Mouse (Mus musculus): ENCODE results near the gene Otub2. TPM values are rescaled to one million over a fixed set of nuclear protein-coding genes. Genes with fewer than 3 reads are reported as not detected.
A peak's percentile ranks its signal among the peaks of the same experiment; 100 is the strongest.
"Not testable (repeated sequence)": the region's sequence is repeated elsewhere in the genome, so short reads cannot be mapped to it uniquely, and the experiment has no call there.

The Otub2 gene
- polyA plus RNA-seq, 1 experiment from 2014 or later, result 16.9 TPM

DNA sequence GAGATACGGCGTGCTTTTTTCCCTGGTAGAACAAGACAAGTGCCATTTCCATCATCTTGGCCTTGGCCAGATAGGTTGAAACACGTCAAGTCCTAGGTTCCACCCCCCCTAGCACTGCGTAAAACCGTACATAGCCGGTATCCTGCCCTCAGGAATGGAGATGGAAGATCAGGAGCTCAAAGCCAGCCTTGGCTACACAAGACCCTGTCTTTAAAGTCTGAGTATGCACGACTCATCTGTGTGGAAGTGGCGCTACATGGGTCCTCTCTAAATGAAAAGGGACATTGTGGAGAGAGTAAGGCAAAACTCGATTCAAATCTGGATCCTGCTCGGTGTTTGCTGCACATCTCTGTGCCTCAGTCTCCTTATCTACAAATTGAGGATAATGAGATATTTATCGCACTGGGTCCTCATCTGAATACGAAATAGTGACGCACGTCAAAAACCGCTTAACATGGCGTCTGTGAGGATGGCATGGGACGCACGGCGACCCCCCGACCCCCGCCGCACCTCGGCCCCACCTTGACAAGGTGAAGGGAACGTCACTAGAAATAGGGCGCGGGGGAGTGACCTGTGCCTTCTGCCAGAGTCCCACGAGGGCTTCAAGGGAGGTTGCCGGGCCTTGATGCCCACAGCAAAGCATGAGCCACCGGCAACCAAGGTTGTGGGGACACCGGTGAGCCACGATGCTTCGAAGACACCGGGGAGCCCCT lies 36.7 kb downstream of the Otub2 start:
- Histone ChIP-seq H3K4me2 (replicated peaks) (peak overlapping the region; percentile 78), H3K27ac (no peak overlapping the region), H3K4me1 (peaks cover 28% of the 10 kb centered on the region), H3K36me3 (peaks cover 13% of the 10 kb centered on the region), H3K27me3 (no peaks in the 10 kb centered on the region), H3K9me3 (replicated peaks) (no peaks in the 10 kb centered on the region), H3K4me3 (peak overlapping the region; percentile 95), H3K9ac (peak overlapping the region; percentile 88)
- ATAC-seq (ENCODE audit: low FRiP score), result peak; percentile 66; the same call in 1 of the 2 replicates
- WGBS, result 10% methylated on average over 33 of the region's 33 CpGs

DNA sequence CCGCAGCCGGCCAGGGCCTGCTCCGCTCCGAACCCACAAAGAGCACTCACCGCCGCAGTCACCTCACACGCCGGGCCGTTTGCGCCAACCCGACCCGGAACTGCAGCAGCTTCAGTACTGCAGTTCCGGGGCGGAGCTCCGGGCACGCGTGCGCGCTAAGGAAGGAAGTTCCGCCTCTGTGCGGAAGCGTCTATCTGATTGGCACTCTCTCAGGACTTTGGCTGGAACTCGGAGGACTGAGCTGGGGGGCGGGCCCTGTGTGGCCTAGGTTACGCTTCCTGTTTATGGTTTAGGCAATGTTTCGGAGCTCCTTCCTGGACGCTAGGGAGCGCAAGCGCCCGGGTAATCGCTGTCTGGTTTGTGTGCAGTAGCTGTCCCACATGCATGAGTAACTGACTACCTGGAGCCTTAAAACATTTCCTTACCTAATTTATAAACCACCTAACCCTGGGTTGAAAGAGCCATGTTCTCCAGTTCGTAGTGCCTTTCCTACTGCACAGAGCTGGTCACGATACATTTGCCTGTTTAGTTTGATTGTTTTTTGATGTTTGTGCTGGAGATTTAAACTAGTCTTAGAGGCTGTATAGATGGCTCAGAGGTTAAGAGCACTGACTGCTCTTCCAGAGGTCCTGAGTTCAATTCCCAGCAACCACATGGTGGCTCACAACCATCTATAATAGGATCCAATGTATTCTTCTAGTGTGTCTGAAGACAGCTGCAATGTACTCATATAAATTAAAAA lies 37.4 kb downstream of the Otub2 start, which contains the start of gene Ddx24:
Gene Ddx24, minus strand, starts transcription at position 102 of the 742 bp plus-strand sequence.
- no peaks in the 10 kb centered on the region for H3K9me3 ChIP-seq (replicated peaks)
- H3K27ac ChIP-seq, result no peak within 1 kb of the TSS
- peaks cover 28% of the 10 kb centered on the region for H3K4me1 ChIP-seq
- peak within 1 kb of the TSS; percentile 78 for H3K4me2 ChIP-seq (replicated peaks)
- peak; percentile 100 for ATAC-seq (ENCODE audit: low FRiP score)
- H3K4me3 ChIP-seq, result peak within 1 kb of the TSS; percentile 95
- no peaks in the 10 kb centered on the region for H3K27me3 ChIP-seq
- peaks cover 13% of the 10 kb centered on the region for H3K36me3 ChIP-seq
- peak within 1 kb of the TSS; percentile 88 for H3K9ac ChIP-seq
- WGBS, result 2% methylated on average over 33 of the region's 33 CpGs

- H3K4me3 ChIP-seq, result no peak overlapping the region
- no peak for ATAC-seq (ENCODE audit: low FRiP score)
- H3K27ac ChIP-seq, result no peak overlapping the region
- H3K9ac ChIP-seq, result no peak overlapping the region
- H3K36me3 ChIP-seq, result peaks cover 13% of the 10 kb centered on the region
- peaks cover 22% of the 10 kb centered on the region for H3K4me1 ChIP-seq
- no peak overlapping the region for H3K4me2 ChIP-seq (replicated peaks)
- WGBS, result 92% methylated on average over 7 of the region's 7 CpGs
- H3K27me3 ChIP-seq, result no peaks in the 10 kb centered on the region
- H3K9me3 ChIP-seq (replicated peaks), result no peaks in the 10 kb centered on the region
Observed at GRCm38 (mm10) chr12:103426710-103427109, 38.2 kb downstream of the Otub2 start.

DNA sequence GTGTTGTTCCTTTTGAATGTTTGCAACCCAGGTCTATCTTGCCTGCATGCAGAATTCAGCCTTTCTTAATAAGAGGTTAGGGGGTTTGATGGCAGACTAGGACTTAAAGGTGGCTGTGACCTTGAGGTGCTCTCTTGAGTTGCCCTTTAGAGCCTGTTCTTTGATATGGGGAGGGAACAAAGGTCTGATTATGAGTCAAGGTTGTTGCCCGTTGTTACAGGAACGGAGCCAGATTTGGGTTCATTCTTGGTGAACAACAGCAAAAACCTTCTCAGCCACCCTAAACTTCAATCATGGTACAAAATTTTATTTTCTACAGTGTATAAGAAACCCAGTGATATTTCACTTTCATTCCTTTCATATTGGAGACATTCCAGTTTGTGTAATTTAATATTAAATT lies 44.9 kb downstream of the Otub2 start:
- no peak for ATAC-seq (ENCODE audit: low FRiP score)
- Histone ChIP-seq H3K27me3 (no peaks in the 10 kb centered on the region), H3K9ac (no peak overlapping the region), H3K4me2 (replicated peaks) (no peak overlapping the region), H3K4me1 (no peaks in the 10 kb centered on the region), H3K36me3 (no peaks in the 10 kb centered on the region), H3K4me3 (no peak overlapping the region), H3K9me3 (replicated peaks) (no peaks in the 10 kb centered on the region), H3K27ac (no peak overlapping the region)
- 89% methylated on average over 2 of the region's 2 CpGs for WGBS

DNA sequence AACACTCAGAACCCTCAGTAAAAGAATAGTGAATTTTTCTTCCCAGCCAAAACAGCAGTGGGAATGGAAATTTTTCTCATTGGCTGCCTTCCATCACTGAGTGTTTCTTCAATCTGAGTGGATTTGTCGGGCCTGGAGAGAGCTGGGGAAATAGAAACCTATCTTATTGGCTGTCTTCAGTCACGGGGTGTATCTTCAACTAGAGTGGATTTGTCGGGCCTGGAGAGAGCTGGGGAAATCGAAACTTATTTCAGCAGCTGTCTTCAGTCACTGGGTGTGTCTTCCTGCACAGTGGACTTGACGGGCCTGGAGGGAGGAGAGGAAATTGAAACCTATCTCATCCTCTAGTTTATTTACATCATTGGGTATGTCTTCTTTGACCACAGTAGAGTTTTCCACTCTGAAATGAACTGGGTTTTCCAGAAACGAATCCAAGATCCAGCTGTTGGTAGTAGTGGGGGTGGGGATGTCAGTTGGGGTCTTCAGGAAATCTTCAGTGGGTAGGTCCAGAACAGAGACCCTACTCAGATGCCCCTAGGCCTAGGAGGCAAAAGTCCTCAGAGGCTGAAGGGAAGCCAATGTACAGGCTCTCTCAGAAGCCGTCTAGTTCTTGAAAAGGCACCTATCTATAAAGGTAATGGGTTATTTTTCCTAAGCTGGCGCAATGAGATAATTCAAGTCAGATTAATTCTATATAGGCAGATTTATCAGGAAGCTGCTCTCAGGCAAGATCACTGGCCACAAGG lies 45.7 kb downstream of the Otub2 start, which contains the start of gene Ifi27:
Gene Ifi27, plus strand, starts transcription at position 226 of the 746 bp plus-strand sequence.
- H3K9me3 ChIP-seq (replicated peaks), result no peaks in the 10 kb centered on the region
- no peak within 1 kb of the TSS for H3K9ac ChIP-seq
- H3K4me1 ChIP-seq, result no peaks in the 10 kb centered on the region
- no peak for ATAC-seq (ENCODE audit: low FRiP score)
- no peaks in the 10 kb centered on the region for H3K27me3 ChIP-seq
- no peaks in the 10 kb centered on the region for H3K36me3 ChIP-seq
- 74% methylated on average over 8 of the region's 8 CpGs for WGBS
- no peak within 1 kb of the TSS for H3K4me2 ChIP-seq (replicated peaks)
- H3K4me3 ChIP-seq, result no peak within 1 kb of the TSS
- H3K27ac ChIP-seq, result no peak within 1 kb of the TSS

DNA sequence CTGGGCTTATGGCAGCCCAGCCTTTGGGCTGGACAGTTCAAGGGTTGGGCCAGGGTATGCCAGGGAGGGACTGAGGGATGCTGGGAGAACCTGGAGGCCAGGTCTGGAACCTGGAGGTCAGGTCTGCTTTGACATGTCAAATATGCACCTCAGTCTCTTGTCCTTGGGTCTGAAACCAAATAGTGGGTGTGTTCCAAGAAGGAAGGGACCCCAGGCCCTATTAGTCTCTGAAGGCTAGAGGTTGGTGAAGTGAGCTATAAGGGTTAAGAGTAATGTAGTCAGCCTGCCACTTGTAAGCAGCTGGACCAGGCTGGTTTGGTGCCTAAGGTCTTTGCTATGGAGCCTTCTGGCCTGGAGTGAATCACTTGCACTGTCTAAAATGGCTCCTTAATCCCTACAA lies 46.4 kb downstream of the Otub2 start:
- no peak for ATAC-seq (ENCODE audit: low FRiP score)
- Histone ChIP-seq H3K27ac (no peak overlapping the region), H3K4me2 (replicated peaks) (no peak overlapping the region), H3K4me1 (no peaks in the 10 kb centered on the region), H3K27me3 (no peaks in the 10 kb centered on the region), H3K4me3 (no peak overlapping the region), H3K36me3 (no peaks in the 10 kb centered on the region), H3K9ac (no peak overlapping the region), H3K9me3 (replicated peaks) (no peaks in the 10 kb centered on the region)

DNA sequence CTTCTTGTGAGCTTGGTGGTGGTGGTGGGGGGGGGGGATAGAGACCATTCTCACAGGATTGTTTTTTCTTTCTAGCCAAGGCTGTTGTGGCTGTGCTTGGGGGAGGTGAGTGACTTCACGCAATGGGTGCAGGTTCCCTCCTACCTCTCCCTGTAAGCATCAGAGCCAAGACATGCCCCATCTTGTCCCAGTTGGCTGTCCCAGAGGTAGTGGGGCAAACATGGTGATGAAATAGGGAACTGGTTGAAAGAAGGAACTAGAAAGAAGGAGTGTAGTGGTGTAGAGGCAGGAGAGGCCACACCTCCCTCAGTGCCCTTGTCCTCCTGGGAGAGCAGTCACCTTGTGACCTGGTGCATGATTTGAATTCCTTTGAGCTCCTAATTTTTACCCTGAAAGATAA lies 49.1 kb downstream of the Otub2 start:
- Histone ChIP-seq H3K4me2 (replicated peaks) (no peak overlapping the region), H3K9me3 (replicated peaks) (no peaks in the 10 kb centered on the region), H3K4me1 (no peaks in the 10 kb centered on the region), H3K27me3 (no peaks in the 10 kb centered on the region), H3K36me3 (no peaks in the 10 kb centered on the region), H3K4me3 (no peak overlapping the region), H3K9ac (no peak overlapping the region), H3K27ac (no peak overlapping the region)
- no peak for ATAC-seq (ENCODE audit: low FRiP score)
- 92% methylated on average over 1 of the region's 1 CpGs for WGBS

GRCm38 (mm10) chr12:103443524-103443923 lies 55.0 kb downstream of the Otub2 start, which contains the start of gene Ifi27l2a:
Ifi27l2a (minus strand) TSS chr12:103443680.
- Histone ChIP-seq H3K9me3 (replicated peaks) (no peaks in the 10 kb centered on the region), H3K27ac (no peak within 1 kb of the TSS), H3K9ac (no peak within 1 kb of the TSS), H3K4me3 (no peak within 1 kb of the TSS), H3K4me1 (no peaks in the 10 kb centered on the region), H3K4me2 (replicated peaks) (no peak within 1 kb of the TSS), H3K27me3 (no peaks in the 10 kb centered on the region), H3K36me3 (no peaks in the 10 kb centered on the region)
- 58% methylated on average over 3 of the region's 3 CpGs for WGBS
- ATAC-seq (ENCODE audit: low FRiP score), result no peak

DNA sequence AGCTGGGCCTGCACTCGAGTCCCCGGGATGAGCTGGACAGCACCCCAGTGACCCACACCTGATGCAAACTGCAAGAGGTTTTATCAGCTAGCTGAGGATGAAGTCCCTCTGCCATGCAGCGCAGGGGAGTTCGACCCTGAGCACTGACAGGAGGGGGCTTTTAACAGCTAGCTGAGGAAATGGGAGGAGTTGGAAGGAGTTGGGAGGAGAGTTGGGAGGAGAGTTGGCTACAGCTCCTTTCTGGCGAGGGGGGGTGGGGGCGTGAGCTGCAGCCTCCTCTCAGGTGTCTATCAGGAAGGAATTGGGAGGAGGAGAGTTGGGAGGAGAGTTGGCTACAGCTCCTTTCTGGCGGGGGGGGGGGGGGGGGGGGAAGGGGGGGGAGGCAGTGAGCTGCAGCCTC lies 55.8 kb downstream of the Otub2 start:
- not testable (repeated sequence) for H3K27ac ChIP-seq; H3K4me1 ChIP-seq; ATAC-seq (ENCODE audit: low FRiP score); H3K4me2 ChIP-seq (replicated peaks); H3K9me3 ChIP-seq (replicated peaks); H3K4me3 ChIP-seq; H3K9ac ChIP-seq; H3K36me3 ChIP-seq; H3K27me3 ChIP-seq
- 51% methylated on average over 4 of the region's 7 CpGs for WGBS

- no peak for ATAC-seq (ENCODE audit: low FRiP score)
- no peaks in the 10 kb centered on the region for H3K4me1 ChIP-seq
- H3K9ac ChIP-seq, result no peak overlapping the region
- no peaks in the 10 kb centered on the region for H3K27me3 ChIP-seq
- H3K36me3 ChIP-seq, result no peaks in the 10 kb centered on the region
- H3K4me3 ChIP-seq, result no peak overlapping the region
- 84% methylated on average over 3 of the region's 3 CpGs for WGBS
- H3K4me2 ChIP-seq (replicated peaks), result no peak overlapping the region
- H3K27ac ChIP-seq, result no peak overlapping the region
- no peaks in the 10 kb centered on the region for H3K9me3 ChIP-seq (replicated peaks)
Observed at GRCm38 (mm10) chr12:103445060-103445459, 56.6 kb downstream of the Otub2 start.

DNA sequence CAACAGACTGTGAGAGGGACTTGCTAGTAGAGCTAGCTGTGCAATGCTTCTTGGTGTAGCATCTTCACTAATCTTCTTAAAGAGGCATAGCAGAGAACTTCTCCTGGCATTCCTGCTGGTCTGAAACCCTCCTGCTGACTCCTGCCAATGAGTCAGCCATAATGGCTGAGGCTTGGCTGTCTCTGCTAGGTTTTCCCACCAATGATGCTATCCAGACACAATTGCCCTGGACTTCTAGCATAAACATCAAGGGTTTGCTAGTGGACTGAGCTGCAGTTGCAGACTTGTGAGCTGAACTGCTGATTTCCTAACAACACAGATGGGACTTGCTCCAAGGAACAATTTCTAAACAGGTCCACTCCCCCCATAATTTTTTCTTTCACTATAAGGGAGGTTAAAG lies 64.9 kb downstream of the Otub2 start:
- no peak for ATAC-seq (ENCODE audit: low FRiP score)
- Histone ChIP-seq H3K27me3 (no peaks in the 10 kb centered on the region), H3K36me3 (no peaks in the 10 kb centered on the region), H3K4me2 (replicated peaks) (no peak overlapping the region), H3K4me1 (no peaks in the 10 kb centered on the region), H3K27ac (no peak overlapping the region), H3K9me3 (replicated peaks) (no peaks in the 10 kb centered on the region), H3K9ac (no peak overlapping the region), H3K4me3 (no peak overlapping the region)
